Mouse (Mus musculus) small intestine, adult 2 months (tissue): ENCODE results near the gene Mcrs1. TPM values are rescaled to one million over a fixed set of nuclear protein-coding genes. Genes with fewer than 3 reads are reported as not detected.
A peak's percentile ranks its signal among the peaks of the same experiment; 100 is the strongest.

Source experiments
- H3K27ac ChIP-seq: fragments of 200-500 bp; 2 replicates; pipeline ENCODE4 v1.5.1; 2012; ENCODE audit warnings: low read depth, low read length, control low read depth, inconsistent platforms; ENCODE audit not compliant: insufficient read depth
- H3K27me3 ChIP-seq: fragments of 200-500 bp; 2 replicates; pipeline ENCODE4 v1.6.1; 2012; ENCODE audit warnings: mild to moderate bottlenecking, moderate library complexity, low read length, inconsistent platforms; ENCODE audit not compliant: control insufficient read depth, insufficient read depth
- H3K36me3 ChIP-seq: fragments of 200-500 bp; 2 replicates; pipeline ENCODE4 v1.6.1; 2012; ENCODE audit warnings: mild to moderate bottlenecking, low read length, control low read depth, inconsistent platforms; ENCODE audit not compliant: control insufficient read depth, insufficient read depth
- H3K4me1 ChIP-seq: fragments of 200-500 bp; 2 replicates; pipeline ENCODE4 v1.6.1; 2012; ENCODE audit warnings: low read length, inconsistent platforms, mixed read lengths; ENCODE audit not compliant: control insufficient read depth, insufficient read depth, insufficient read length
- H3K4me3 ChIP-seq: fragments of 200-500 bp; 2 replicates; pipeline ENCODE4 v1.5.1; 2012; ENCODE audit warnings: low read depth, mild to moderate bottlenecking, control low read depth, inconsistent platforms, low read length, moderate library complexity
- CTCF ChIP-seq: fragments of 200-500 bp; IDR thresholded peaks from 2 replicates; pipeline ENCODE4 v1.5.1; 2012; ENCODE audit warnings: low read depth, mild to moderate bottlenecking, control low read depth, inconsistent platforms, low read length, moderate library complexity, mixed read lengths; ENCODE audit not compliant: insufficient replicate concordance, insufficient read length; ENCODE audit errors: extremely low read depth
- POLR2A ChIP-seq: fragments of 200-500 bp; IDR thresholded peaks from 2 replicates; pipeline ENCODE4 v1.6.1; 2012; ENCODE audit warnings: low read depth, mild to moderate bottlenecking, control low read depth, inconsistent platforms, low read length, moderate library complexity
- WGBS: fragments of 180-500 bp; shearing (Covaris S2); methylation state at CpG from one replicate; pipeline ENCODE4 v1.1.7; 2018; 5-methylcytosine and 5-hydroxymethylcytosine counted together
- polyA plus RNA-seq: library from polyadenylated mRNA; depleted of rRNA; stranded (reverse); fragments of >200 nt; gene quantifications from 2 replicates; pipeline ENCODE4 v1.2.3, GENCODE M21; 2012

The Mcrs1 gene
- polyA plus RNA-seq, 1 experiment: 96.6 TPM

GRCm38 (mm10) chr15:99234326-99235010 lies 17.3 kb downstream of the Mcrs1 start:
- WGBS: 51% methylated on average over 12 of the region's 12 CpGs
- no peaks in the 10 kb centered on the region; the same call in 1 of the 2 replicates for H3K4me1 ChIP-seq
- no peak overlapping the region for H3K27ac ChIP-seq
- H3K4me3 ChIP-seq: no peak overlapping the region
- H3K36me3 ChIP-seq: no peaks in the 10 kb centered on the region
- H3K27me3 ChIP-seq: peaks cover 4% of the 10 kb centered on the region; the same call in 1 of the 2 replicates
- no peak for TF ChIP-seq CTCF
- TF ChIP-seq POLR2A: no peak

DNA sequence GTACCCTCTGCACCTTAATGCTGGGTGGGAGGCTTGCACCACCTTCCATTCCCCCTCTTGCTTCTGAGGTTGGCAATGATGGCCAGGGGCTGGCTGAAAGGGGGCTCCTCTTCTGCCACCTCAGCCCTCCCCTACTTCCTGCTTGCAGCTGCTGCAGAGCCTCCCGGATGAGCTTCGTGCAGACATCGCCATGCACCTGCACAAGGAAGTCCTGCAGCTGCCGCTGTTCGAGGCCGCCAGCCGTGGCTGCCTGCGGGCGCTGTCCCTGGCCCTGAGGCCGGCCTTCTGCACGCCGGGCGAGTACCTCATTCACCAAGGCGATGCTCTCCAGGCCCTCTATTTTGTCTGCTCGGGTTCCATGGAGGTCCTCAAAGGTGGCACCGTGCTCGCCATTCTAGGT lies 18.0 kb downstream of the Mcrs1 start:
- H3K27ac ChIP-seq: no peak overlapping the region

GRCm38 (mm10) chr15:99231998-99232397 lies 19.8 kb downstream of the Mcrs1 start:
- 47% methylated on average over 10 of the region's 10 CpGs for WGBS
- no peak for TF ChIP-seq CTCF
- Histone ChIP-seq H3K36me3 (no peaks in the 10 kb centered on the region), H3K27me3 (peaks cover 10% of the 10 kb centered on the region; the same call in 1 of the 2 replicates), H3K4me1 (peaks cover 6% of the 10 kb centered on the region), H3K27ac (no peak overlapping the region), H3K4me3 (no peak overlapping the region)

More for the DNA sequence above, 18.0 kb downstream of the Mcrs1 start:
- 27% methylated on average over 17 of the region's 17 CpGs for WGBS
- no peaks in the 10 kb centered on the region; the same call in 1 of the 2 replicates for H3K4me1 ChIP-seq
- H3K27me3 ChIP-seq: peaks cover 4% of the 10 kb centered on the region; the same call in 1 of the 2 replicates
- no peak overlapping the region for H3K4me3 ChIP-seq
- TF ChIP-seq CTCF (no peak), POLR2A (no peak)
- H3K36me3 ChIP-seq: no peaks in the 10 kb centered on the region

DNA sequence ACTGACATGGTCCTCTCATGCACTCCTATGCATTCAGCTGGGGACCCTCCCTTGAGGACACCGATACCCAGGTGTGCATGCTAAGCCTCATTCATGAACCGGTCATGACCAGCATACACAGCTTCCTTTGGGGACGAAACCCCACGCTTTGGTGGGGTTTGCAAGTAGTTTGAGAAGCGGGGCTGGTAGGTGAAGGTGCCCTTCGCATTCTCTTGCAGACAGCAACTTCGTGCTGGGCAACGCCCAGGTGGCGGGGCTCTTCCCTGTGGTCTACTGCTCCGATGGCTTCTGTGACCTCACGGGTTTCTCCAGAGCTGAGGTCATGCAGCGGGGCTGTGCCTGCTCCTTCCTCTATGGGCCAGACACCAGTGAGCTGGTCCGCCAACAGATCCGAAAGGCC lies 25.7 kb downstream of the Mcrs1 start:
- TF ChIP-seq CTCF (no peak), POLR2A (no peak)
- H3K4me3 ChIP-seq: no peak overlapping the region
- WGBS: 43% methylated on average over 14 of the region's 14 CpGs
- H3K36me3 ChIP-seq: no peaks in the 10 kb centered on the region
- H3K27me3 ChIP-seq: peaks cover 64% of the 10 kb centered on the region
- peaks cover 17% of the 10 kb centered on the region for H3K4me1 ChIP-seq
- H3K27ac ChIP-seq: no peak overlapping the region

DNA sequence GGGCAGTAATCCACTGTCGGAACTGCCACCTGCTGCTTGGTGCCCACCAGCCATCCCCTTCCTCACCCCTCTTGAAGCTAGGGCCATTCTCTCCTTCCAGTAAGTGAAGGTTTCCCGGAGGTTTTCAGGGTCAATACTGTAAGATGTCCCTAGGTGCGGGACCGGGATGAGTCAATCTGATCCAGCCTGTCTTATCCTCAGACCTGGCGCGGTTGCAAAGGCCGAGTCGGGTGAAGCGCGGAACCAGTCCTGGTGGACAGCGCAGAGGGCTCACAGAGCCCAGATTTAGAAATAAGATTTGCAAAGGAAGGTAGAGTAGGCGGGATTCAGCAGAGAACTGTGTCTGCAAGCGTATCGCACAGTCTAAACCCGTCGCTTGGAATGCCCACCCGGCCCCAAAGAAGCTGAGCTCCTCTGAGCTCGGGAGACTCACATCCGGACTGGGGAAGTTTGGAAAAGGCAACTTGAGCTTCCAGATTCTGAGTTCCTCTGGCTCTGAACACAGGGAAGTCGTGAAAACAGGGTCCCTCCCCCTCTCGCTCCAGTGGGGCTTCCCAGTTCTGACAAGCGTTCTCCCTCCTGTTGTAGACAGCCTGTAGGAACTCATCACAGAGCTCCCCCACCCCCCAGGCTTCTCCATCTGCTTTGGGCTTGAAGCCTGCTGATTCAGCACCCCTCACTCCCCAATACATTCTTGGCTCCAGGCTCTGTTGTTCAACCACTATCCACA lies 26.5 kb downstream of the Mcrs1 start:
- no peak overlapping the region for H3K27ac ChIP-seq
- H3K27me3 ChIP-seq: peaks cover 69% of the 10 kb centered on the region
- no peaks in the 10 kb centered on the region for H3K36me3 ChIP-seq
- no peak for TF ChIP-seq POLR2A
- no peak for TF ChIP-seq CTCF
- H3K4me3 ChIP-seq: peak overlapping the region; percentile 61; the same call in 1 of the 2 replicates
- 5% methylated on average over 22 of the region's 22 CpGs for WGBS
- H3K4me1 ChIP-seq: peaks cover 17% of the 10 kb centered on the region

GRCm38 (mm10) chr15:99224208-99224911 lies 27.4 kb downstream of the Mcrs1 start, which contains the start of gene Kcnh3:
Kcnh3 (plus strand) TSS chr15:99224861.
- Histone ChIP-seq H3K4me3 (peak within 1 kb of the TSS; percentile 61), H3K36me3 (no peaks in the 10 kb centered on the region), H3K27ac (no peak within 1 kb of the TSS), H3K4me1 (peaks cover 17% of the 10 kb centered on the region), H3K27me3 (peaks cover 68% of the 10 kb centered on the region)
- TF ChIP-seq POLR2A: no peak
- TF ChIP-seq CTCF: no peak
- WGBS: 3% methylated on average over 60 of the region's 66 CpGs
